Mouse (Mus musculus) stomach, embryonic 16.5 days (tissue): ENCODE data around the gene Slc1a2. TPM values are rescaled to one million over a fixed set of nuclear protein-coding genes. Genes with fewer than 3 reads are reported as not detected.

Experiments used
- ATAC-seq: fragments of 200-750 bp; cut with Nextera tagmentation; 2 replicates; pipeline ENCODE4 v1.8.0; 2017; ENCODE audit warnings: moderate number of reproducible peaks, moderate TSS enrichment; ENCODE audit not compliant: insufficient read depth, low FRiP score
- H3K27ac ChIP-seq: fragments of 300-500 bp; sonication (generic); 2 replicates; pipeline ENCODE4 v1.5.1; 2014; ENCODE audit warnings: low read length
- H3K27me3 ChIP-seq: fragments of 300-500 bp; sonication (generic); 2 replicates; pipeline ENCODE4 v1.6.1; 2014; ENCODE audit warnings: low read length, control low read depth, mixed read lengths; ENCODE audit not compliant: control insufficient read depth, insufficient read depth
- H3K36me3 ChIP-seq: fragments of 300-500 bp; sonication (generic); 2 replicates; pipeline ENCODE4 v1.6.1; 2014; ENCODE audit warnings: low read length; ENCODE audit not compliant: control insufficient read depth, insufficient read depth
- H3K4me1 ChIP-seq: fragments of 300-500 bp; sonication (generic); 2 replicates; pipeline ENCODE4 v1.6.1; 2014; ENCODE audit warnings: low read length, control low read depth, mixed read lengths; ENCODE audit not compliant: control insufficient read depth, insufficient read depth
- H3K4me2 ChIP-seq: fragments of 300-500 bp; sonication (generic); 2 replicates; pipeline ENCODE4 v1.6.1; 2014; ENCODE audit warnings: low read depth, low read length, mixed read lengths
- H3K4me3 ChIP-seq: fragments of 300-500 bp; sonication (generic); replicated peaks from 2 replicates; pipeline ENCODE4 v1.5.1; 2014; ENCODE audit warnings: mild to moderate bottlenecking, low read length
- H3K9ac ChIP-seq: fragments of 300-500 bp; sonication (generic); 2 replicates; pipeline ENCODE4 v1.6.1; 2014; ENCODE audit warnings: low read length
- H3K9me3 ChIP-seq: fragments of 300-500 bp; sonication (generic); replicated peaks from 2 replicates; pipeline ENCODE4 v1.6.1; 2016; ENCODE audit warnings: low read length, control low read depth; ENCODE audit not compliant: control insufficient read depth
- WGBS: fragments of 180-500 bp; shearing (Covaris S2); extraction: QIAGEN DNeasy Blood & Tissue Kit; methylation state at CpG from one replicate; pipeline ENCODE4 v1.1.7; 2014; 5-methylcytosine and 5-hydroxymethylcytosine counted together
- polyA plus RNA-seq: library from polyadenylated mRNA; unstranded; fragments of >200 nt; fragmentation: Nextera tagmentation; extraction: Ambion mirVana; gene quantifications from 2 replicates; pipeline ENCODE4 v1.2.1, GENCODE M21; 2015

The Slc1a2 gene
- polyA plus RNA-seq, 1 experiment from 2014 or later: 1.0 TPM

DNA sequence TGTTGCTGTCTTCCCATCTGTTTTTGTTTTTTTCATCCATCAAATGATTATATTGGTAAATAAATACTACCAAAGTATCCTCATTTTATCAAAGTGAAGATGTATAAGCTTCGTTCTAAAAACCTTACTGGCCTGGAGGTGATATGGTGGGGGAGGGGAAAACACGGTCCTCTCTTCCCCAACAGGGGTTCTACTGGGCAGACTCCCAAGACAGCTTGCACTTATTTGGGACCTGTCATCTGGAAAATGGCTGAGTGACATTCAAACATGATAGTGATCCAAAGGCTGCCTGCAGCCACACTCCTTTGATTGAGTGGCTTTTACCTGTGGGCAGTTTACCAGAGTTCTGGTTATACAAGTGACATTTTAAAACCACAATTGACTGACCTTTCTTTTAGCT is 76.6 kb downstream of the Slc1a2 start:
- Histone ChIP-seq H3K9ac (no peak overlapping the region), H3K4me2 (no peak overlapping the region), H3K27ac (no peak overlapping the region), H3K27me3 (no peaks in the 10 kb centered on the region), H3K4me1 (no peaks in the 10 kb centered on the region), H3K9me3 (no peaks in the 10 kb centered on the region), H3K4me3 (no peak overlapping the region), H3K36me3 (no peaks in the 10 kb centered on the region)
- 49% methylated on average over 2 of the region's 2 CpGs for WGBS
- ATAC-seq: no peak

DNA sequence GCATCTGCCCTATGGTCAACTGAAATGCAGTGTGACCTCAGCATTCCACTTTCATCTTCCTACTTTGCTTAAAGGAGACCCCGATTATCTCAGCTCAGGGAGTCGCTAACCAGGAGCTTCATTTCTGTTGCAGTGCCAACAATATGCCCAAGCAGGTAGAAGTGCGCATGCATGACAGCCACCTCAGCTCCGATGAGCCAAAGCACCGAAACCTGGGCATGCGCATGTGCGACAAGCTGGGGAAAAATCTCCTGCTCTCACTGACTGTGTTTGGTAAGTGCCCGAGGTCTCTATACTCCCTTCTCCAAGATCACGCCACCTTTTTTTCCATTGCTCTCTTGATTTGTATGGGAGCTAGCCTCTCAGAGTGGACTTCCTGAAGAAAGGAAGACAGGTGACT is 77.4 kb downstream of the Slc1a2 start:
- no peak for ATAC-seq
- Histone ChIP-seq H3K27ac (no peak overlapping the region), H3K4me1 (no peaks in the 10 kb centered on the region), H3K4me3 (no peak overlapping the region), H3K9me3 (no peaks in the 10 kb centered on the region), H3K36me3 (no peaks in the 10 kb centered on the region), H3K9ac (no peak overlapping the region), H3K27me3 (no peaks in the 10 kb centered on the region), H3K4me2 (no peak overlapping the region)
- WGBS: 91% methylated on average over 9 of the region's 9 CpGs

DNA sequence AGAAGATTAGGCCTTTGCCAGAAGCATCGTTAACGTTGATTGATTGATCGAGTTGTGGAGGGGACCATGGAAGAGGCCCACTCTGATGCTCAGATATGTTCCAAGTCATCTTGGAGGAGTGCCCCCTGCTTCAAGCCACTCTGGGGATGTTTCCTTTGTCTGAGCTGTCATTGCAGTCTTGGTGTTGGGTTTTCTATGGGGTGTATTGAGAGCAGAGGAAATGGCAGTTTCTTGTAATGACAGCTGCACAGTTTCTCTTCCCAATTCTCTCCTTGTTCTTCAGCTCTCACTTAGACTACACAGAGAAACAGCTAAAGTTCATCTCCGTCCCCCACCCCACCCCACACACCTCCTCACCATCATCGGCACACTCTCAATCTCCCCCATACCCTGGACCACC is 78.0 kb downstream of the Slc1a2 start:
- Histone ChIP-seq H3K9ac (no peak overlapping the region), H3K4me2 (no peak overlapping the region), H3K27me3 (no peaks in the 10 kb centered on the region), H3K9me3 (no peaks in the 10 kb centered on the region), H3K4me1 (no peaks in the 10 kb centered on the region), H3K27ac (no peak overlapping the region), H3K4me3 (no peak overlapping the region), H3K36me3 (no peaks in the 10 kb centered on the region)
- ATAC-seq: no peak
- WGBS: 76% methylated on average over 5 of the region's 5 CpGs

DNA sequence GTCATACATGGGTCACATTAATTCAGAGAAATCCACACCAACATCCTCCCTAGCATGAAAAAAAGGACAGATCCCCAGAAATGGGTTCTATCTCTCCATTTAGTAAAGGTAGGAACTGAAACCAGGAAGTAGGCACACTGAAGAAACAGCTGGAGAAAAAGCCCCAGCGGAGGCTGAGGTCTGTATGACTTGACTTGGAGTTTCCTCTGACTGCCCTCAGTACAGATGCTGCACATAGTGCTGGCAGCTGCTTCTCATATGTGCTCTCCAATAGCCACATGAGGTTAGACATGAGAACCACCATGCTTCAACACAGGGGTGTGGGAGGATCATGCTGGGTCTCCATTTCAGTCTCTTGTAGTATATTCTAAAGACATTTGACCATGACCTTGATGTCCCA is 80.4 kb downstream of the Slc1a2 start:
- Histone ChIP-seq H3K9me3 (no peaks in the 10 kb centered on the region), H3K4me1 (no peaks in the 10 kb centered on the region), H3K27ac (no peak overlapping the region), H3K27me3 (no peaks in the 10 kb centered on the region), H3K4me3 (no peak overlapping the region), H3K36me3 (no peaks in the 10 kb centered on the region), H3K4me2 (no peak overlapping the region), H3K9ac (no peak overlapping the region)
- ATAC-seq: no peak
- WGBS: 77% methylated on average over 1 of the region's 1 CpGs

DNA sequence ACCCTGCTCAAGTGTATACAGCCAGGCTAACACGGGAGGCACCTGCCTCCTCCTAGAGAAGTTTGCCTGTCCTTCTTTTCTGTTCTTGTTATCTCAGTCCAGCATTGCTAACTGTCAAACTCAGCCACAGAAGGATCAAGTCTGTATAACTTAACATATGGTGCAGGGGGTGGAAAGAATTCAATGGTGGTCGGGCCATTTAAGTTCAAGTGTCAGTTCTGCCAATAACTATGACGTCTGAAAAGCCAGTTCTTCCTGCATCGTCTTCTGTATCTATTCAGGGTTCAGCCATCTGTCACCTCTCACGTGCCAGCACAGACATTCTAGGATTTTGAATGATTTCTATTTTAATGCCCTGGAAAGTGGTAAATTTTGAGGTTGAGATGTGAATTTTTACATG is 84.2 kb downstream of the Slc1a2 start:
- Histone ChIP-seq H3K27me3 (no peaks in the 10 kb centered on the region), H3K27ac (no peak overlapping the region), H3K4me1 (peaks cover 6% of the 10 kb centered on the region; the same call in 1 of the 2 replicates), H3K9ac (no peak overlapping the region), H3K4me3 (no peak overlapping the region), H3K4me2 (no peak overlapping the region), H3K9me3 (no peaks in the 10 kb centered on the region), H3K36me3 (no peaks in the 10 kb centered on the region)
- no peak for ATAC-seq
- WGBS: 65% methylated on average over 5 of the region's 5 CpGs

DNA sequence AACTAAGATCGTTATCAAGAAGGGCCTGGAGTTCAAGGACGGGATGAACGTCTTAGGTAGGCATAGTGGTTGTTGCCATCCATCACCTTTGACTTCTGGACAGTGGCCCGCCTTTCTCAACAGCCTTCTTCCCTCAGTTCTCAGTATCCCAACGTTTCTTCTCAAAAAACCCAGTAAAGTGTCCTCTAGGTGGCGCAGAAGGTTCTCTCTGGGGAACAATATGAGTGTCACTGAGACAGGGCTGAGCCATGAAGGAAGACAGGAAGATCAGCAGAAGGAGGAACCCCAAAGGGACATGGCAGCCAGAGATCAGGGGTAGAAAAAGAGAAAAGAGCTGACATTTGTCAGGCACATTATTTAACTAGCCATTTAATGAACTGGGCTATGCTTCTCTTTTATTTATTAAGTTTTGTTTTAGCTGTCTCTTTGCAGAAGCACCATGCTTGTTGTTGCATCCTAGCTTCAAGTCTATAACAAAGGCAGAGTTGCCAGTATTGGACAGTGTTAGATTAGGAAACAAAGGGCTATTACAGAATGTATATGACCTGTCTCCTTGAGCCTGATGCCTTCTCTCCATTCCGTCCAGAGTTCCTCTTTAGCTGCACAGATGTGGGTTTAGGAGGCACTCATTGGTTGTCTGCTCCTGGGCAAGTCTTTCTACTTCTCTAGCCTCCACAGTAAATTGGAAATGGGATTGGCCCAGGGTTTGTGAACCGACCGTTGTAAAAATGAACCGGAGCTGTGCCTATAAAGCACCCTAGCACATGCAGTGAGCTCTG is 85.6 kb downstream of the Slc1a2 start:
- no peak for ATAC-seq
- Histone ChIP-seq H3K4me3 (no peak overlapping the region), H3K9me3 (no peaks in the 10 kb centered on the region), H3K9ac (no peak overlapping the region), H3K4me1 (peaks cover 6% of the 10 kb centered on the region; the same call in 1 of the 2 replicates), H3K36me3 (no peaks in the 10 kb centered on the region), H3K27ac (no peak overlapping the region), H3K4me2 (no peak overlapping the region), H3K27me3 (no peaks in the 10 kb centered on the region)
- WGBS: 51% methylated on average over 10 of the region's 10 CpGs

DNA sequence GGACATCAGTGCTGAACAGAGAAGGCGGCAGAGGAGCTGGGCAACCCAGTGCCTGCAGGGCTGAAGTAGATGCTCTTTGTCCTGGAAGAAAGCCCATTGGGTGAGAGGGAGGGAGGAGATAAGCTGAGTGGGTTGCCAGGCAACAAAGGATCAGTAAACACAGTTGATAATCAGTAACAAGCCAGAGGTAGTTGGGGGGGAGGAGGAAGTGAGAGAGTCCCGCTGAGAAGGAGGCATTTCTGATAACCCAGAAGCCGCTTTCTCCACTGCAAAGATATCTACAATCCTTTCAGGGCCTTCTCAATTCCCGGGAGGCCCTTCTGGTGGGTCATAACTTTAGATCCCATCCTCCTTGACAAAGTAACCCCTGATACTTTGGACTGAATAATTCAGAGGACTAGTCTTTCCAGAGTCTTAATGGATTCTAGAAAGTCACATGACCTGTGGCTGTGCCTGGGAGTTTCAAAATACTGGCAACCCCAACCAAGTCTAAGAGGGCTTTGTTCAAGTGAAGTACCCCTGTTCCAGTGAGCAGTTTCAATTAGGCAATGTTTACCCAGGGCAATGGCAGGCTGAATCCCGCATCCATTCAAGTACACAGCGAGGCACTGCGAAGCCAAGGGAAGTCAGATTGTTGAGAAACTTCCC is 86.9 kb downstream of the Slc1a2 start:
- Histone ChIP-seq H3K4me2 (0 out of 2 replicates have a peak overlapping the region, but pooled peaks have one; percentile 9), H3K27me3 (no peaks in the 10 kb centered on the region), H3K9me3 (no peaks in the 10 kb centered on the region), H3K27ac (peak overlapping the region; percentile 51; the same call in 1 of the 2 replicates), H3K4me3 (no peak overlapping the region), H3K4me1 (peaks cover 6% of the 10 kb centered on the region; the same call in 1 of the 2 replicates), H3K9ac (no peak overlapping the region), H3K36me3 (no peaks in the 10 kb centered on the region)
- peak; percentile 91 for ATAC-seq
- WGBS: 25% methylated on average over 7 of the region's 7 CpGs

DNA sequence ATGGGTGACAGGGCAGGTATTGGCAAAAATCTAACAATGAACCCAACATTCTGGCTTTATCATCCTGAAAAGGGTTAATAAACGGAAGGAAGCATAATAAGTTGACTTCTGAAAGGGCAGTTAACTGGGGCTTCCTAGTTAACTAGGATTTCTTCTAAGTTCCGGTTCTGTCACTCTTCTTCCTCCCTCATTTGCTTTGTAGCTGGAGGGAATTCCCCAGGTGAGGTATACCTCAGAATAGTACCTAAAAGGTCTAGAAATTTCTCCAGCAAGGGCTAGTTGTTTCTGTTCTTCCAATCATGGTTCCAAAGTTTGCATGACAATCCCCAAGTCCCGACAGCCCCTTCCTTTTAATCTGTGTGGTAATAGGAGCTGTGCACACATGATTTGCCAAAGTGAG is 89.3 kb downstream of the Slc1a2 start:
- Histone ChIP-seq H3K27ac (no peak overlapping the region), H3K36me3 (no peaks in the 10 kb centered on the region), H3K4me3 (no peak overlapping the region), H3K9me3 (no peaks in the 10 kb centered on the region), H3K4me2 (no peak overlapping the region), H3K27me3 (no peaks in the 10 kb centered on the region), H3K9ac (no peak overlapping the region), H3K4me1 (peaks cover 6% of the 10 kb centered on the region; the same call in 1 of the 2 replicates)
- no peak for ATAC-seq
- 72% methylated on average over 3 of the region's 3 CpGs for WGBS

DNA sequence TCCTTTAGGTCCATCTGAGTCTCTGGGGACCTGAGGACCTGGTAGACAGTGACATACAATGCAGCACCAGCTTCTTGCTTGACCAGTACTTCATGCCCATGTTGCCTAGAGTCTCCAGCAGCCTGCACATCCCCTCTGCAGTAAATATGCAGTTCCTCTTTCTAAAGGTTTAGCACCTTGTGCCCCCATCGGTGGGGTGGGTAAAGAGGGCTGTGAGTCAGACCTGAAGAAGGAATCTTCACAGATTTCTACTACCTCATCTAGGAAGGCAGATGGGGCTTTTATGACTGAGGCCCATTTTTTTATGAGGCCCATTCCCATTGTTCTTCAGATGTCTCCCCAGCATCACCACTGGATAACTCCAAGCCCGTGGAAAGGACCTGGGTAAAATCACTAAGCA is 91.5 kb downstream of the Slc1a2 start:
- no peak overlapping the region for H3K9ac ChIP-seq
- peaks cover 6% of the 10 kb centered on the region; the same call in 1 of the 2 replicates for H3K4me1 ChIP-seq
- H3K4me3 ChIP-seq: no peak overlapping the region
- no peaks in the 10 kb centered on the region for H3K27me3 ChIP-seq
- no peaks in the 10 kb centered on the region for H3K9me3 ChIP-seq
- 72% methylated on average over 2 of the region's 2 CpGs for WGBS
- H3K36me3 ChIP-seq: no peaks in the 10 kb centered on the region
- no peak overlapping the region for H3K27ac ChIP-seq
- no peak overlapping the region for H3K4me2 ChIP-seq
- no peak for ATAC-seq
